Mouse (Mus musculus) hindbrain, embryonic 16.5 days (tissue): ENCODE results near the gene Slc45a1. TPM values are rescaled to one million over a fixed set of nuclear protein-coding genes. Genes with fewer than 3 reads are reported as not detected.

Source experiments
- polyA plus RNA-seq: library from polyadenylated mRNA; unstranded; fragments of >200 nt; fragmentation: Nextera tagmentation; extraction: Ambion mirVana; gene quantifications from 2 replicates; pipeline ENCODE4 v1.2.1, GENCODE M21; 2015

The Slc45a1 gene
- polyA plus RNA-seq, 1 experiment from 2014 or later = 44.7 TPM

Other genes with a start within 250 kb of the Slc45a1 start
- 27.2 and 32.1 TPM in 2 replicates for gene Errfi1, start 201.7 kb upstream of the Slc45a1 start, polyA plus RNA-seq